Mouse (Mus musculus) small intestine, adult 2 months (tissue): ENCODE measurements around the gene Lrp1.

Source experiments
- CTCF ChIP-seq: fragments of 200-500 bp; IDR thresholded peaks from 2 replicates; pipeline ENCODE4 v1.5.1; 2012; ENCODE audit warnings: low read depth, mild to moderate bottlenecking, control low read depth, inconsistent platforms, low read length, moderate library complexity, mixed read lengths; ENCODE audit not compliant: insufficient replicate concordance, insufficient read length; ENCODE audit errors: extremely low read depth
- POLR2A ChIP-seq: fragments of 200-500 bp; IDR thresholded peaks from 2 replicates; pipeline ENCODE4 v1.6.1; 2012; ENCODE audit warnings: low read depth, mild to moderate bottlenecking, control low read depth, inconsistent platforms, low read length, moderate library complexity

- TF ChIP-seq CTCF (no peak; the same call in 1 of the 2 replicates), POLR2A (no peak)
Measured at GRCm38 (mm10) chr10:127526681-127527080, 94.3 kb downstream of the Lrp1 start.
